Mouse (Mus musculus) small intestine, adult 2 months (tissue): ENCODE measurements around the gene Msmo1.
A peak's percentile ranks its signal among the peaks of the same experiment; 100 is the strongest.

Experiments used
- CTCF ChIP-seq: fragments of 200-500 bp; IDR thresholded peaks from 2 replicates; pipeline ENCODE4 v1.5.1; 2012; ENCODE audit warnings: low read depth, mild to moderate bottlenecking, control low read depth, inconsistent platforms, low read length, moderate library complexity, mixed read lengths; ENCODE audit not compliant: insufficient replicate concordance, insufficient read length; ENCODE audit errors: extremely low read depth
- POLR2A ChIP-seq: fragments of 200-500 bp; IDR thresholded peaks from 2 replicates; pipeline ENCODE4 v1.6.1; 2012; ENCODE audit warnings: low read depth, mild to moderate bottlenecking, control low read depth, inconsistent platforms, low read length, moderate library complexity

DNA sequence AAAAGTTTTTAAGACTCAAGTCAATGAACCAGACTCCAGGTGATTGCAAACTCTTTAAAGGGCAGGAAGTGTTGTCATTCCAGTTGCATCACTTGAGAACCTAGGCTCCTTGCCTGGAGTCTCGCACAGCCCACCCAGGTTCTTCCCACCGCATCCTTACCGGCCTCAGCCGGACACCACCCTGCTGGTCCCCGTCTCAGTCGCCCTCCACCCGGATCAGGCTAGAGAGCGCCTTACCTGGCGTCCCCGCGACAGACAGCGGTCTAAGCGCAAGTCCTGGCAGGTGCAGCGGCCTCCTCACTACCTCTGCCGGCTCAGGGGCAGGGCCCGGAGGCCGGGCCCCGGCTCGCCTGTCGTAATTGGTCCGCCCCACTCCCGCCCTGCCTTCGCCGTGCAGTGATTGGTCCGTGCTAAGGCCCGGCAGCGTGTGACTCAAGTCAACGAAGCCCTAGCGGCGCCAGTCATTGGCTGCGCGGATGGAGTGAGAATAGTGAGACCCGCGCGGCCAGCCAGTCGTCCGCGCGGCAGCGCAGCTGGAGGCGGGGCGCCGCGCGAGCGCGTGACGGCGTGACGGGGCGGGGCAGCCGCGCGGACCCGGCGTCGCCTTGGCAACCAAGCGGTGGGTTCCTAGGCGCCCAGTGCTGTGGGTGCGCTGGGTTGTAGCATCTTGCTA lies at the start of gene Msmo1:
- TF ChIP-seq POLR2A (peak; percentile 98), CTCF (no peak)
